Mouse (Mus musculus) midbrain, embryonic 14.5 days (tissue): ENCODE measurements around the gene Trcg1. TPM values are rescaled to one million over a fixed set of nuclear protein-coding genes. Genes with fewer than 3 reads are reported as not detected.

Source experiments
- ATAC-seq: fragments of 200-750 bp; cut with Nextera tagmentation; 2 replicates; pipeline ENCODE4 v1.8.0; 2017; ENCODE audit warnings: moderate number of reproducible peaks, moderate library complexity; ENCODE audit not compliant: low FRiP score, low TSS enrichment
- DNase-seq: peaks from one replicate; pipeline ENCODE4 v3.0.0-alpha.2; 2015
- H3K27ac ChIP-seq: fragments of 300-500 bp; sonication (generic); replicated peaks from 2 replicates; pipeline ENCODE4 v1.5.1; 2014; ENCODE audit warnings: mild to moderate bottlenecking, low read depth, low read length, moderate library complexity
- H3K27me3 ChIP-seq: fragments of 300-500 bp; sonication (generic); 2 replicates; pipeline ENCODE4 v1.6.1; 2014; ENCODE audit warnings: low read length, control low read depth, mixed read lengths; ENCODE audit not compliant: control insufficient read depth, insufficient read depth
- H3K36me3 ChIP-seq: fragments of 300-500 bp; sonication (generic); 2 replicates; pipeline ENCODE4 v1.6.1; 2014; ENCODE audit warnings: low read length, control low read depth; ENCODE audit not compliant: control insufficient read depth, insufficient read depth
- H3K4me1 ChIP-seq: fragments of 300-500 bp; sonication (generic); 2 replicates; pipeline ENCODE4 v1.6.1; 2014; ENCODE audit warnings: mild to moderate bottlenecking, antibody characterized with exemption, low read length, control low read depth; ENCODE audit not compliant: control insufficient read depth, insufficient read depth
- H3K4me2 ChIP-seq: fragments of 300-500 bp; sonication (generic); 2 replicates; pipeline ENCODE4 v1.6.1; 2014; ENCODE audit warnings: mild to moderate bottlenecking, low read length, moderate library complexity
- H3K4me3 ChIP-seq: fragments of 300-500 bp; sonication (generic); replicated peaks from 2 replicates; pipeline ENCODE4 v1.5.1; 2014; ENCODE audit warnings: low read depth, low read length
- H3K9ac ChIP-seq: fragments of 300-500 bp; sonication (generic); replicated peaks from 2 replicates; pipeline ENCODE4 v1.6.1; 2014; ENCODE audit warnings: mild to moderate bottlenecking, low read length, moderate library complexity
- H3K9me3 ChIP-seq: fragments of 300-500 bp; sonication (generic); 2 replicates; pipeline ENCODE4 v1.6.1; 2016; ENCODE audit warnings: low read length, control low read depth, mixed read lengths; ENCODE audit not compliant: control insufficient read depth
- WGBS: fragments of 180-500 bp; shearing (Covaris S2); extraction: QIAGEN DNeasy Blood & Tissue Kit; methylation state at CpG from one replicate; pipeline ENCODE4 v1.1.7; 2014; 5-methylcytosine and 5-hydroxymethylcytosine counted together
- polyA plus RNA-seq: library from polyadenylated mRNA; unstranded; fragments of >200 nt; fragmentation: Nextera tagmentation; extraction: Ambion mirVana; gene quantifications from 2 replicates; pipeline ENCODE4 v1.2.1, GENCODE M21; 2014

Trcg1 gene
- polyA plus RNA-seq, 1 experiment from 2014 or later, result not detected

- no peak overlapping the region for H3K27ac ChIP-seq
- H3K4me1 ChIP-seq, result peaks cover 10% of the 10 kb centered on the region
- no peaks in the 10 kb centered on the region for H3K36me3 ChIP-seq
- no peak overlapping the region for H3K9ac ChIP-seq
- WGBS, result 84% methylated on average over 4 of the region's 4 CpGs
- H3K9me3 ChIP-seq, result no peaks in the 10 kb centered on the region
- no peak for DNase-seq
- no peak overlapping the region for H3K4me3 ChIP-seq
- no peak for ATAC-seq
- H3K27me3 ChIP-seq, result no peaks in the 10 kb centered on the region
- no peak overlapping the region for H3K4me2 ChIP-seq
Observed at GRCm38 (mm10) chr9:57283311-57283710, 47.0 kb downstream of the Trcg1 start.

GRCm38 (mm10) chr9:57287183-57287582 lies 50.8 kb downstream of the Trcg1 start:
- WGBS, result 92% methylated on average over 6 of the region's 6 CpGs
- no peak for ATAC-seq

GRCm38 (mm10) chr9:57294905-57295304 lies 58.5 kb downstream of the Trcg1 start:
- no peak for ATAC-seq
- no peak overlapping the region for H3K9ac ChIP-seq
- no peak overlapping the region for H3K27ac ChIP-seq
- H3K4me2 ChIP-seq, result no peak overlapping the region
- DNase-seq, result no peak
- no peak overlapping the region for H3K4me3 ChIP-seq
- no peaks in the 10 kb centered on the region for H3K9me3 ChIP-seq
- no peaks in the 10 kb centered on the region for H3K36me3 ChIP-seq
- H3K4me1 ChIP-seq, result no peaks in the 10 kb centered on the region
- no peaks in the 10 kb centered on the region for H3K27me3 ChIP-seq
- 80% methylated on average over 3 of the region's 3 CpGs for WGBS

More at GRCm38 (mm10) chr9:57287183-57287582, 50.8 kb downstream of the Trcg1 start:
- Histone ChIP-seq H3K27me3 (no peaks in the 10 kb centered on the region), H3K27ac (no peak overlapping the region), H3K4me2 (no peak overlapping the region), H3K4me3 (no peak overlapping the region), H3K9me3 (no peaks in the 10 kb centered on the region), H3K4me1 (0 out of 2 replicates have a peak, but pooled peaks cover under 1% of the 10 kb centered on the region), H3K9ac (no peak overlapping the region), H3K36me3 (no peaks in the 10 kb centered on the region)
- no peak for DNase-seq

- DNase-seq, result no peak
- Histone ChIP-seq H3K9ac (no peak overlapping the region), H3K36me3 (no peaks in the 10 kb centered on the region), H3K27me3 (no peaks in the 10 kb centered on the region), H3K27ac (no peak overlapping the region), H3K4me2 (no peak overlapping the region), H3K4me3 (no peak overlapping the region), H3K9me3 (no peaks in the 10 kb centered on the region), H3K4me1 (no peaks in the 10 kb centered on the region)
- 80% methylated on average over 3 of the region's 3 CpGs for WGBS
- ATAC-seq, result no peak
Observed at GRCm38 (mm10) chr9:57295666-57296065, 59.3 kb downstream of the Trcg1 start.

GRCm38 (mm10) chr9:57296277-57296676 lies 59.9 kb downstream of the Trcg1 start:
- WGBS, result 63% methylated on average over 8 of the region's 8 CpGs
- no peak for DNase-seq
- Histone ChIP-seq H3K27ac (no peak overlapping the region), H3K27me3 (no peaks in the 10 kb centered on the region), H3K4me1 (no peaks in the 10 kb centered on the region), H3K9ac (no peak overlapping the region), H3K4me2 (no peak overlapping the region), H3K36me3 (no peaks in the 10 kb centered on the region), H3K9me3 (no peaks in the 10 kb centered on the region), H3K4me3 (no peak overlapping the region)
- ATAC-seq, result no peak

GRCm38 (mm10) chr9:57297938-57298337 lies 61.6 kb downstream of the Trcg1 start:
- no peak overlapping the region for H3K9ac ChIP-seq
- H3K4me3 ChIP-seq, result no peak overlapping the region
- no peak overlapping the region for H3K27ac ChIP-seq
- H3K4me1 ChIP-seq, result no peaks in the 10 kb centered on the region
- no peaks in the 10 kb centered on the region for H3K27me3 ChIP-seq
- no peak for DNase-seq
- no peaks in the 10 kb centered on the region for H3K9me3 ChIP-seq
- 92% methylated on average over 2 of the region's 2 CpGs for WGBS
- no peaks in the 10 kb centered on the region for H3K36me3 ChIP-seq
- ATAC-seq, result no peak
- no peak overlapping the region for H3K4me2 ChIP-seq

Other genes with a start within 250 kb of the Trcg1 start
- 28.2 and 35.3 TPM in 2 replicates for gene Ptpn9, start 241.6 kb upstream of the Trcg1 start, polyA plus RNA-seq
- gene Sin3a, start 164.5 kb upstream of the Trcg1 start, polyA plus RNA-seq, result 23.4 and 40.8 TPM in 2 replicates
- 43.0 and 52.2 TPM in 2 replicates for gene Man2c1, start 105.9 kb upstream of the Trcg1 start, polyA plus RNA-seq
- 7.2 and 8.3 TPM in 2 replicates for gene Neil1, start 88.3 kb upstream of the Trcg1 start, polyA plus RNA-seq
- gene Commd4, start 78.2 kb upstream of the Trcg1 start, polyA plus RNA-seq, result 159 and 190 TPM in 2 replicates
- gene 1700017B05Rik, start 26.1 kb downstream of the Trcg1 start, polyA plus RNA-seq, result 3.3 and 4.4 TPM in 2 replicates
- 19.9 and 22.9 TPM in 2 replicates for gene Ppcdc, start 203.6 kb downstream of the Trcg1 start, polyA plus RNA-seq
- 98.9 and 109 TPM in 2 replicates for gene Scamp5, start 231.5 kb downstream of the Trcg1 start, polyA plus RNA-seq